Mouse (Mus musculus) ovary, postnatal 10 days (tissue): Measurements from ENCODE around the gene Nr4a3.

Experiments used
- DNase-seq: peaks from one replicate; pipeline ENCODE4 v3.0.0; 2022; ENCODE audit warnings: low spot score

Gene Nr4a3

DNA sequence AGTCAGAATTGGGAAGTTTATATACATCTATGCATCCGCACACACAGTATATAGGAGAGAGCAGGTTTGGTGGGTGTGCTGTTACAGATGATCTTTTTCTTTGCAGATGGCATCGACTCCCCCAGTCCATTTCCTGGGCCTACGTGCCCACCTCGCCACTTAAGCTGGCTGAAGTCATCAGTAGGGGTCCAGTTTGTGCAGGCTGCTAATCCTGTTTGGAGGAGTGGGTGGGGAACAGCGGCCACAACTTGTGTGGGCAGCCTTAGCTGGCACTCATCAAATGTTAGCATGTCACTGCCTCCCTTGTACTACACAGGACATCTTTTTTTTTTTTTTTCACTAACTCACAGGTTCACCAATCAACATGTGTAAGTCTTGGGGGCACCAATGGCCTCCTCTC lies 5.5 kb downstream of the Nr4a3 start:
- no peak for DNase-seq

- DNase-seq, result no peak
These were observed 6.2 kb downstream of the Nr4a3 start for GRCm38 (mm10) chr4:48051086-48051673.

DNA sequence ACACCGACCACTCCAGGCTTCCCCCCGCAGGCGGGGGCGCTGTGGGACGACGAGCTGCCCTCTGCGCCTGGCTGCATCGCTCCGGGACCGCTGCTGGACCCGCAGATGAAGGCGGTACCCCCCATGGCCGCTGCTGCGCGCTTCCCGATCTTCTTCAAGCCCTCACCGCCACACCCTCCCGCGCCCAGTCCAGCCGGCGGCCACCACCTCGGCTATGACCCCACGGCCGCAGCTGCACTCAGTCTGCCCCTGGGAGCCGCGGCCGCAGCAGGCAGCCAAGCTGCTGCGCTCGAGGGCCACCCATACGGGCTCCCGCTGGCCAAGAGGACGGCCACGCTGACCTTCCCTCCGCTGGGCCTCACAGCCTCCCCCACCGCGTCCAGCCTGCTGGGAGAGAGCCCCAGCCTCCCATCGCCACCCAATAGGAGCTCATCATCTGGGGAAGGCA lies 6.7 kb downstream of the Nr4a3 start:
- DNase-seq, result no peak

DNA sequence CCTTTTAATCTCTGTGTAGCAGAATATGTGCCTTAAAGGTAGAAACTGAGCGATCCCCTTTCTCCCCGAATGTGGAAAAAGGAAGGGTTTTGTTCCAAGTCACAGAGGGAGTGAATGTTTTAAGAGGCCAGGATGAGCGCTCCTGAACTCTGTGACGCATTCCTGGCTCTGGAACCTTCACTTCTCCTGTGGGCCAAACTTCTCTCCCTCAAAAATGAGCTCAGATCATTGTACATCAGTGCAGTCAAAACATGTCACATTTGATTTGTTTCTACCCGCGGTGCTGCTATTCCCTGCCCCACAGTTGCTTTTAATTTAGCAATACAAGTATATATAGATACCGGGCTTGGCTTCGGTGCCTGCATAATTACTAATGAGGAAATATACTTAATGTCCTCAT lies 16.8 kb downstream of the Nr4a3 start:
- no peak for DNase-seq

GRCm38 (mm10) chr4:48064311-48064710 lies 19.4 kb downstream of the Nr4a3 start:
- no peak for DNase-seq

GRCm38 (mm10) chr4:48066676-48067075 lies 21.7 kb downstream of the Nr4a3 start:
- no peak for DNase-seq

GRCm38 (mm10) chr4:48069111-48069510 lies 24.2 kb downstream of the Nr4a3 start:
- DNase-seq, result no peak

GRCm38 (mm10) chr4:48072006-48072405 lies 27.1 kb downstream of the Nr4a3 start:
- no peak for DNase-seq

DNA sequence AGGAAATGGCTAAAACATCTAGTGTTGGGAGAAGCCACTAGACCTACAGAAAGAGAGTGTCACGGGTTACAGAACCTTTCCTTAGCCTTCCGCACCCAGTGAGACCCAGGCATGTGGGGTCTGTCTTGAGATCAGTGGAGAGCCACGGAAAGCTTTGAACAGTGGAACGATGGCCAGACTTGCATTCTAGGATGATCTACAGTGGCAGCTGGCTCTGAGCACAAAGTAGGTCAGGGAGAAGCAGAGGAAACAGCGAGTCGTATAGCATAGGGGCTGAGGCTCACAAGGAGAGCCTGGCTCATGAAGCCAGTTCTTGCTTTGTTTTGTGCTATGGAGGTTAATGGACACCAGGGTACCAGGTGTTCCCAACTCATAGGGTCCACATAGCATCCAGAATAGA lies 28.4 kb downstream of the Nr4a3 start:
- DNase-seq, result no peak

DNA sequence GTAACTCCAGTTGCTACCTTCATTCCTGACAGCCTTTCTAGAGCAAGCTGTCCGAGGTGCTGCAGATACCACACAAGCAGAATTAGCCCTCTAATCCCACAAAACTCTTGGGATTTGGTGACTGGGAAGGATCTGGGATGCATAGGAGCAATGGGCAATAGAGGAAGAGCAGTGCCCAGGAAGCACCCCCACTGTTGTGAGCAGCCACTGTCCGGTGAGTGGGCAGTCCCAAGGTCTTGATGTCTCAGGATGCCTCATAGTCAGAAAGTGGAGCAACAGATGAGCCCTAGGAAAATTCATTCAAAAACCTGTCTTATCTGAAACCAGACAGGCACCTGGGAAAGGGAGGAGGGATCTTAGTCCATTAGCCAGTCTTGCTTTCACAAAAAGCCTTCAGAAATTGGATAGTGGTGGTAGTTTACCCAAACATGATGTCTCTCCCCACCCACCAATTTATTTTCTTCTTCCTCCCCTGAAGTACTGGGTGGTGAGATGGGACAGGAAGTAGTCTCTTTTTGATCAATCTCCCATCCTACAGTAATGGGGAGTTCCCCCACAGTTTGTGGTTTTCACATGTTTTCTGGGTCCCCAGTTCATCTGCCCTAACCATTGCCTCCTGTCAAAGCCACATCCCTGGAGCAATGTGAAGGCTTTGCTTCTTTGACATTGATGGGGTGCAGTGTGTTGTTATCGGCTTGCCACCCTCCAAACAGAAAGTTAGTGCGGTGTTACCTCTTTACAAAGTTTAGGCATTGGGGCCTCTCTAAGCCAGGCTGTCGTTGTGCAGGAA lies 29.7 kb downstream of the Nr4a3 start:
- DNase-seq, result no peak

DNA sequence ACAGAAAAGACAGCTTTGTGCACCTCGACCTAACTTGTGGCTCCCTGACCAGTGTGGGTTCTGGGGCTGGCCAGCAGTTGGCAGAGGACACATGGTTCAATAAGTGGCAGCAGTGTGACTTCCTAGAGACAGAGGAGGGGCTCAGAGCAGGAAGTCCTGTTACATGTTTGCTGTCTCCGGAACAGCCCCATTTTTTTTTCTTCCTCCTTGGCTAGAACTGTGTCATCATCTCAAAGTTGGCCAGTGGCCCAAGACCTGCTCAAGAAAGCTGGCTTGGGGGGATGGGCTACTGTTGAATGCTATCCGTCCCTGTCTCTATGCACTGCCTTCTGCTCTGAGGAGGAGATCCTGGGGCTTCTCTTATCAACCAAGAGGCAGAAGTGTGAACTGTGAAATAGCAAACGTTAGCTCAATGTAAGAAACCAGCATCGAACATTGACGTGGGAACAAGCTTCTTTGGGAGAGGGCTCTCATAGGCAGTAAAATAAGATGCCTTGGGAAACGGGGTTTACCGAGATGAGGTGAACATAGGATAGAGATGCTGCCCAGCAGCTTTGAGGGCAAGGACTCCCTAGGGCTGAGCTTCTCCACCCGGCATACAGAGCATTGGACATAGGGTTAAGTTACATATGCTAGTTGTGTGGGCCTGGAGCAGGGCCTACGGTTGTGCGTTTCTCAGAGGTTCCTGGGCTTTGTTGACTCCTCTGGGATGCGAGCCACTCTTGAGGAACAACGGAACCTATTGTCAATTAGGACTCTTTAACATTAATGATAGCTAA lies 31.9 kb downstream of the Nr4a3 start:
- DNase-seq, result no peak

GRCm38 (mm10) chr4:48078213-48078612 lies 33.3 kb downstream of the Nr4a3 start:
- DNase-seq, result no peak

DNA sequence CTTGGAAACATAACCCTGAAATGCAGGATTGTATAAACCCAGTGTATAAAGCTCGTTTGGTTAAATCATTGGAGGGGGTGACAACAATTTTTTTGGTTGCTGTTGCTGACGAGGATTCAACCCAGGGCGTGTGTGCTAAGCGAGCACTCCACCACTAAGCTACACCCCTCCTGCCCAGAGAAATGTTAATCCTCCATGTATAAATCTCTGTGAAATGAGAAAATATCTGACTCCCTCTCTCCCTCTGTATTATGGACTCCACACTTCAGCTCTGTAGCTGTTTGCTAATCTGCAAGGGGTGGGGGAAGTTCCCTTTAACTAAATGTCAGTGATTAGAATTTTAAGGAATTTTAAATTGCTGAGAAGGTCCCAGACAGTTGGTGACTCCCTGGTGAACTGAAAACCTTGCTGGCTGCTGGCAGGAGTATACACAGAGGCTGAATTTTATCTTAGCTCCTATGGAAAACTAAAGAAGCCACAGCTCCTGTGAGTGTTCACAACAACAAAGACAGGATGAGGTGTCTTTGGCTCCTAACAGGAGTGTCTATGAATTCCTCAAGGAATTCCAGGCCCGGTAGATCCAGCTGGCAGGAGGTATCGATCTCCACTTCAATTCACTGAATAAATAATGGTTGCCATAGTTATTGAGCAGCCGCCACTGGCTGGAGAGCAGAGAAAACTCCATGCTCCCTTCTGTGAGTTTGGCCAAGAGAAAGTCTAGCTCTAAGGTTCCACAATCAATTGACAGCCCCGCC lies 34.5 kb downstream of the Nr4a3 start:
- no peak for DNase-seq

DNA sequence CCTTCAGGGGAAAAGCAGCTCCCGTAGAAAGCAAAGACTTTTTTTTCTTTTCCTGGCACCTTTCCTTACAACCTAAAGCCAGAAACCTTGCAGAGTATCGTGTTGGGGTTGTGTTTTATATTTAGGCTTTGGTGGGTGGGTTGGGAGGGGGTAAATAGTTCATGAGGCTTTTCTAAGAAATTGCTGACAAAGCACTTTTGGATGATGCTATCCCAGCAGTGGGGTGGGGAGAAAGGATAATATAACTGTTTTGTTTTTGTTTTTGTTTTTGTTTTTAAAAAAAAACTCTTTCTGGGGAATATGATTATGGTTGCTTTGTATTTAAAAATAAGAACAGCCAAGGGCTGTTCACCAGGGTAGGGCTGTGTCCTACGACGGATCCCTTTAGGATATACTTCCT lies 38.5 kb downstream of the Nr4a3 start:
- no peak for DNase-seq

DNA sequence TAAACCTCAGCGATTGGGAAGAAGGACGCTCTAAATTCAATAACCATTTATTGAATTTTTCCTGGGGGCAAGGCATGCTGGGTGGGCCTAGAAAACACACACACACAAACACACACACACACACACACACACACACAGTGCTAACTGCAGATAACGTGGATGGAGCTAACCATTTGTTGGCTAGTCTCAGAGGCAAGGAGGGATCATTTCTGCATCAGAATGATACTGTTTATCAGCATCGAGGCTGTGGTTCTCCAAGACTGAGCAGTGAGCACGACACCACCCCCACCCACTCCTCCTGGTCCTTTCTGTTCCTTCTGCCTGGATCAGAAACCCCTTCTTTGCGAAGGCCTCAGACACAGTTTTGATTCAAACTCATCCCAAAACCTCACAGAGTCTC lies 41.7 kb downstream of the Nr4a3 start:
- DNase-seq, result no peak

DNA sequence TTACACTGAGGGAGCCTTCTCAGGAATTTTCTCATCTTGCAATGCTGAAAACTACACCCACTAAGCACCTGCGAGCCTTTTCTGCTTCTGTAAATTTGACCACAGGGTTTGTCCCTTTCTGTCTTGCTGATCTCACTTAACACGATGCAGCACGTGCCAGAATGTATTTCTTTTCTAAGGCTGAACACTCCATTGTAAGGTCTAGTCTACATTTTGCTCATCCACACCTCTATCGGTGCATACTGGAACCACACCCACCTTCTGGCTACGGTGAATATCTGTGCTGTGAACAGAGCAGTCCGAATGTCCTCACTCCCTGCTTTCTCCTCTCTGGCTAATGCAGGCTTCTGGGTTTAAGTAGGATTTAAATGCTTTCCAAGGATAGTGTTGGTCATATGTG lies 42.5 kb downstream of the Nr4a3 start:
- no peak for DNase-seq

GRCm38 (mm10) chr4:48093221-48093620 lies 48.3 kb downstream of the Nr4a3 start:
- no peak for DNase-seq

DNA sequence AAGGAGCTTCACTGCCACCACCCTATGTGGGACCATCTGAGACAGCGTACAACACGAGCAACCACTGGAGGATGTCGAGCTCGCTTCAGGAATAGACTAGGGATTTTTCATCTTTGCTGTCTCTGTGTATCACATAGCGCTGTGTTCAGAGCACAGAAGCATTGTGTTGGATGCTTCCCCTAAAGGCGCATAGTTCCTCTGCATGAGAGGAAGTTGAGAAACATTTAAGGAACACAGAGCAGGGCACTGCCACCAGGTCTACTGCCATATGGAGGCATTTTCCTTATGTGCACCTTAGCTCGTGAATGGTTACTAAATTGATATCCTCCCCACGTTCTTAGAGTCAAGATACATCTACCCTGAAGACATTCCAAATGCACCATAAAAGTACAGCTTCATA lies 55.3 kb downstream of the Nr4a3 start:
- DNase-seq, result no peak

DNA sequence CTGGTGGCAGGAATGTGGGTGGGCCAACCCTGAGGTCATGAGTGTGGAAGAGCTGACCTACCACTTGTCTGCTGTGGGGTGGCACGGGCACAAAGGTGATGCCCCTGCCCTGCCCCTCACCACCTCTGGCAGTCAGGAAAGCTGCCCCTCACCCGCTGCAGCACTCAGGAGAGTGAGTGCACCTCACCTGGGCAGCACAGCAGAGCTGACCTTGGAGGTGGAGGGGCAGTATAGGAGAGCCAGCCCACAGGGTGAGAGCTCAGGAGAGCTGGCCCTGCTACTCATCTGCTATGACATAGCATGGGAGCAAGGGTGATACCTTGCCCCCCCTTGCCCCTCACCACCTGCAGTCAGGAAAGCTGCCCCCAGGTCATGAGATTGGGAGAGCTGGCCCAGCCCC lies 57.0 kb downstream of the Nr4a3 start:
- no peak for DNase-seq

GRCm38 (mm10) chr4:48105387-48105786 lies 60.4 kb downstream of the Nr4a3 start:
- no peak for DNase-seq

DNA sequence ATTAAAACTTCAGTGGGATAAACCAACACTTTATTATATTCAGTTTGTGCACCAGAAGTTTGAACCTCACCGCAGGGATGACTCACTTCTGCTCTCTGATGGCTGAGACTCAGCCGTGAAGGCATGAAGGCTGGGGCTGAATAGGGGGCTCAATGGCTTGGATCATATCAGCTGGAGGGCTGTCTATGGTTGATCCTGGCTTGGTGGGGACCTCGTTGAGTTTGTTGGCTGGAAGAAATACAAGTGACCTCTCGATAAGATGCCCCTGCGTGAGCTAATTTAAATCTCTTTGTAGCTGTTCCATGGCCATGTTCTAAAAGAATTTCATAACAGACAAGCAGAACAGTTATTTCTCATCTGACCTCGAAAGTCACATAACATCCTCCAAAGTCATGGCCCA lies 62.1 kb downstream of the Nr4a3 start:
- DNase-seq, result no peak

DNA sequence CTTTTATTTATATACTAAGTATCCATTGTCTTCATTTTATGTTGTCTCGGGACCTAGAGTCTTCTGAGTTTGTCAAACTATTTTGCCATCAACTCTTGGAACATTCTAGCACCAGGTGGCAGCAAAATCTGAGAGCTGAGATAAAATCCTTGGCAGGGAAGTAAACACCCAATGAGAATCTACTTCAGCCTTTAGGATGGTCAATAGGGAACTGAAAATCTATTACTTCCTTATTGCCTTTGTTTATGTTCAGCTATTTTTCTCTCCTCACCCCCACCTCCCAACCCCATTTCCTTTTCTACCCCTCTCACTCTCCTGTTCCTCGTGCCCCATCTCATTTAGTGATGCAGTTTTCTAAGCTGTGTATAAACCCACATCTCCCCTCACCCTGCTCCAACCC lies 63.6 kb downstream of the Nr4a3 start:
- DNase-seq, result no peak
